Mouse (Mus musculus) layer of hippocampus, adult 18-20 months (tissue): ENCODE data around the gene Zfyve27. TPM values are rescaled to one million over a fixed set of nuclear protein-coding genes. Genes with fewer than 3 reads are reported as not detected.

Experiments used
- DNase-seq, 2 experiments: peaks; one replicate each; pipeline ENCODE4 v3.0.0; 2022; ENCODE audit warnings: low spot score in 2 of 2
- total RNA-seq, 2 experiments: library from RNA; stranded (reverse); gene quantifications; 2 replicates each; pipeline ENCODE4 v1.2.3; 2021

Gene Zfyve27
- total RNA-seq, 2 experiments from 2014 or later: 90.6 to 94.5 TPM

- no peak for DNase-seq
Measured at GRCm38 (mm10) chr19:42176841-42177240, 13.1 kb downstream of the Zfyve27 start.

DNA sequence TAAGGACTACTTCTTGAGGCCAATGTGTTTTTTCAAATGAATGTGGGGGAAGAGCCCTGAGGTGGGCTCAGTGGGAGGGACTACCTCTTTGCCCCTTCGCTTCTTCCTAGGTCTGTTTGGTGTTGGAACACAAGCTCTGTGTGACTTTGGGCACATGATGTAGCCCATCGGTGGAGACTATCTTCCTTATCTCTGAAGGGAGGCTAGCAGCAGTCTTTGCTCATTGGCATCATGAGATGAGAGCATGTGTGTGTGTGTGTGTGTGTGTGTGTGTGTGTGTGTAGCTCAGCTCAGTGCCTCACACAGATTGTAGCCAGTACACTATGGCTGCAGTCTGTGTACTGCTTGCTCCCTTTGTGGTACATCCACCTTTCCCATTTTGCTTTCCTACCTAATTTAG is 13.7 kb downstream of the Zfyve27 start:
- DNase-seq: no peak

- no peak for DNase-seq
Measured at GRCm38 (mm10) chr19:42179356-42179755, 15.6 kb downstream of the Zfyve27 start.

DNA sequence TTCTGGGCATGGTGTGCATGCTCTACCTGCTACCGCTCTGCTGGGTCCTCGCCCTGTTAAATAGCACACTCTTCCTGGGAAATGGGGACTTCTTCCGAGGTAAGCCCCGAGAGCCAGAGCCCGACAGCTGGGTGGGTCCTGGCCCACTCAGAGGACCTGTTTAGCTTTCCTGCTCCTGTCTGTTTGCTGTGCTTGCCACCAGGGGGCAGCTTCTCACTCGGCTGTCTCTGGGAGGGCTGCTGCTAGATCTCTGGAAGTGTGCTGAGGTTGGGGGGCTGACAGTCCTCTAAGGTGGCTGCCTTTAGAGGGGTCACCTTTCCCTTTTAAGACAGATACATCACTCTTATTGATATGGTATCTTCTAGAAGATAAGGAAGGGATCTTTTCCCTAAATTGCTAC is 18.9 kb downstream of the Zfyve27 start:
- no peak for DNase-seq

- DNase-seq: no peak
Measured at GRCm38 (mm10) chr19:42189735-42190134, 26.0 kb downstream of the Zfyve27 start.

DNA sequence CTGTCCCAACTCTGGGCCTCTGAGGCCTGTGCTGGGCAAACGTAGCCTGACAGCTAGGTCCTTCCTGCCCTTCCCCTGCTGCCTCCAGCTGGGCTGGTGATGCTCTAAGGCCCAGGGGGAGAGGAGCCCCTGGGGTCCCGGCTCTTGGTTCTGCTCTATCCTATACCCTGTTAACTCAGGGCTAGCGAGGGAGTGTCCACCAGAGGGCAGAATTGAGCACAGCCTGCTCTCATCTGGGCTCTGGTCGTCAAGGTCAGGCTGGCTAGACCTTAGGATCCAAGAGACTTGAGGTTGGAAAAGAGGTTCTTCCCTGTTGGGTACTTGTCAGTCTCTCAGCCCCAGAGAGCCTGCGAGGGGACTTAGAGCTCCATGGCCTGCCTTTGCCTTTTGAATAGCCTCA is 26.7 kb downstream of the Zfyve27 start:
- DNase-seq: peak in 1 of 2 experiments; percentile 51

DNA sequence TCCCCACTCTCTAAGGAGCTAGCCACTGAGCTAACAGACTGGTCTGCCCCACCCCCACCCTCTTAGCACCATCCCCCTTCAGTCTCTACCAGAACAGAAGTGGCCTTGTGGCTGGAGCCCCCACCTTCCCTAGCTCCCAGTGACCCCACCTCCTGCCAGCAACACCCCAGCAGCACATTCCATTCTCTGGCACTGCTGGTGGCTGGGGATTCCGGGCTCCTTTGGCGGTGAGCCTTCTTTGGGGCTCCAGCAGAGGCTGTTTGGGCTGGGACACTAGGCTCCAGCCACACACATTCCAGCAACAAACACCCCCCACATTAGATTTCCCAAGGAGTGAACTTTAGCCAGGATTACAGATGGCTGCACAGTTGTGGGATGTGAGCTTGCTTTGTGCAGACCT is 29.6 kb downstream of the Zfyve27 start:
- DNase-seq: no peak

GRCm38 (mm10) chr19:42196378-42196777 is 32.6 kb downstream of the Zfyve27 start:
- DNase-seq: no peak

- no peak for DNase-seq
Measured at GRCm38 (mm10) chr19:42197066-42197465, 33.3 kb downstream of the Zfyve27 start.

GRCm38 (mm10) chr19:42198026-42198425 is 34.3 kb downstream of the Zfyve27 start:
- DNase-seq: no peak

DNA sequence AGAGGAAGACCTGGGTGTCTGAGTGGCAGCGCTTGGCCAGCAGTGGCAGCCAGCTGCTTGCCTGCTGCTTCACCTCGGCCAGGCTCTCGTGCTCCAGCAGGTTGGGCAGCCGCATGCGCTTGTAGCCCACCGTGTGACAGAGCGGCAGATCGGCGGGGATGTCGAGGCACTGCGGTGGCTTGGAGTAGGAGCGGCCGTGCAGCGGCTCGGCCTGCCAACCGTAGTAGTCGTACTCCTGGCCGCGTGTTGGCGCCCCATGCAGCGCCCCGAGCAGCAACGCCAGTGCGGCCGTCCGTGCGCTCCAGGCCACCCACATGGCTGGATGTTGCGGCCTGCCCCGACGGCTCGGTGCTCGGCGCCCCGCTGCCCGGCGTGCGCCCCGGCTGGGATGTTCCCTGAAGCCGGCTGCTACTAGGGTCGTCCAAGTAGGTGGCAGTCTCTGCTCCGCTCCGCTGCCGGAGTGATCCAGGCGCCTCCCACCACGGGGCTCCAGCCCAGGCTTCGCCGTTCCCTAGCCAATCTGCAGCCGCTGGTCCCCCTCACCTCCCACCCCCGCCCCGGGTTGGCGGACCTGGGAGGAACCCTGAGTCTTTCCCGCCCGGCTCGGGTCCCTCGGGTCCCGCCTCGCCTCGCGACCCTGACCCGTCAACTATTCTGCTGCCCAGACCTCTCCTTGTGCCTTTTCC is 38.1 kb downstream of the Zfyve27 start, which contains the start of gene Sfrp5:
TSS of gene Sfrp5 (minus strand) at position 557 of the 686 bp plus-strand sequence.
- DNase-seq: no peak

GRCm38 (mm10) chr19:42202467-42202866 is 38.7 kb downstream of the Zfyve27 start:
- no peak for DNase-seq

DNA sequence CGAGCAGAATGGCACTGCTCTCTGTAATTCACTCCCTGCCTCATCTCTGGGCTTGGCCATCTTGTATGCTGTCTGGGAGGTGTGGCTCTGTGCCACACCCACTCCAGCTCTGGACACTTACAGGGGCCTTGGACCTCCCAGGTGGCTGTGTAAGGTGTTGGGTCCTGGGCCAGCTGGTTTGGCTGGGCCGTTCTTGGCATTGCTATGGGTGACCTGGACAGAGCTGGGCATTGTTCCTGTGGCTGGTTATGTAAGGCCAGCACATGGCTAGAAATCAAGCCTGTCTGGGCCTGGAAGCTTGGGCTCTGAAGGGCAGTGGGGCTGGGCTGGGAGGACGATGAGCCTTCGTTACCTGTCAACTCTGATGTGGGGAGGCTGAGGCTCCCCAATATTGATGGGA is 40.6 kb downstream of the Zfyve27 start:
- no peak for DNase-seq

- DNase-seq: no peak
Measured at GRCm38 (mm10) chr19:42205201-42205600, 41.5 kb downstream of the Zfyve27 start.

- no peak for DNase-seq
Measured at GRCm38 (mm10) chr19:42209485-42209884, 45.7 kb downstream of the Zfyve27 start.

- DNase-seq: no peak
Measured at GRCm38 (mm10) chr19:42209976-42210375, 46.2 kb downstream of the Zfyve27 start.

- DNase-seq: no peak
Measured at GRCm38 (mm10) chr19:42211936-42212335, 48.2 kb downstream of the Zfyve27 start.

- no peak for DNase-seq
Measured at GRCm38 (mm10) chr19:42214601-42215000, 50.9 kb downstream of the Zfyve27 start.

GRCm38 (mm10) chr19:42216699-42217373 is 53.1 kb downstream of the Zfyve27 start:
- no peak for DNase-seq

DNA sequence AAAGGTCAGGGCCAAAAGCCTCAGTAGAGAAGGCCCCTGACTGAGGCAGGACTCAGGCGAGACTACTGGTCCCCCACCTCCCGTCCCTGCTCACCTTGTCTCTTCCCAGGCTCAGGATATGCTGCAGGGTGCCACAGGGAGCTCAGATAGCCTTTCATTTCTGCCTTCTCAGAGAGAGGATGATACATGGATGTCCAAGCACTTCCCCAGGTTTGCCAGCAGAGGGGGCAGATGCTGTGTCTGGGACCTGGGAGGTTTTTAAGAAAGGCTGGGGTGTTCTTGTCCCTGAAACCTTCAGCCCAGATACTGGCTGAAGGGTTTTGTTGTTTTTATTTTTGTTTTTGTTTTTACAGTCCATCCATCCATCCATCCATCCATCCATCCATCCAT is 53.6 kb downstream of the Zfyve27 start:
- peak; percentile 40 to 67 for DNase-seq

DNA sequence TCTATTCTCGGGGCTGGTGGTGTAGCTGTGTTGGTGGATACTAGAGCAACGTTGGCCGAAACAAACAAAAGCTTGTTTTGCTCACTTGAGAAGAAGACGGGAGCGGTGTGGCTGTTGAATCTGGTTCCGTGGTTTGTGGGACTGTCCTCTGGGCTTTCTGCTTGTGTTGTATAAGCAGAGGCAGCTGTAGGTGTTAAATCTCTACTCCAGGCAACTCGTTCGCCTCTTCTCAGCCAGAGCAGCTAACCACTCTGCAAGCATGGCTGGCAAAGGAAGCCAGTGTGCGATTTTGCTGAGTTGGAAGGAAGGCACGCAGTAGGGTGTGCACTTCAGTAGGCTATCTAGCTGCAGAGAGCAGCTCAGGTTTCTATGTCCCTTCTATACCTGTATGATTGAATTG is 62.7 kb downstream of the Zfyve27 start:
- DNase-seq: no peak

- DNase-seq: no peak
Measured at GRCm38 (mm10) chr19:42229499-42230287, 65.9 kb downstream of the Zfyve27 start.
